In the genomic region with DNA sequence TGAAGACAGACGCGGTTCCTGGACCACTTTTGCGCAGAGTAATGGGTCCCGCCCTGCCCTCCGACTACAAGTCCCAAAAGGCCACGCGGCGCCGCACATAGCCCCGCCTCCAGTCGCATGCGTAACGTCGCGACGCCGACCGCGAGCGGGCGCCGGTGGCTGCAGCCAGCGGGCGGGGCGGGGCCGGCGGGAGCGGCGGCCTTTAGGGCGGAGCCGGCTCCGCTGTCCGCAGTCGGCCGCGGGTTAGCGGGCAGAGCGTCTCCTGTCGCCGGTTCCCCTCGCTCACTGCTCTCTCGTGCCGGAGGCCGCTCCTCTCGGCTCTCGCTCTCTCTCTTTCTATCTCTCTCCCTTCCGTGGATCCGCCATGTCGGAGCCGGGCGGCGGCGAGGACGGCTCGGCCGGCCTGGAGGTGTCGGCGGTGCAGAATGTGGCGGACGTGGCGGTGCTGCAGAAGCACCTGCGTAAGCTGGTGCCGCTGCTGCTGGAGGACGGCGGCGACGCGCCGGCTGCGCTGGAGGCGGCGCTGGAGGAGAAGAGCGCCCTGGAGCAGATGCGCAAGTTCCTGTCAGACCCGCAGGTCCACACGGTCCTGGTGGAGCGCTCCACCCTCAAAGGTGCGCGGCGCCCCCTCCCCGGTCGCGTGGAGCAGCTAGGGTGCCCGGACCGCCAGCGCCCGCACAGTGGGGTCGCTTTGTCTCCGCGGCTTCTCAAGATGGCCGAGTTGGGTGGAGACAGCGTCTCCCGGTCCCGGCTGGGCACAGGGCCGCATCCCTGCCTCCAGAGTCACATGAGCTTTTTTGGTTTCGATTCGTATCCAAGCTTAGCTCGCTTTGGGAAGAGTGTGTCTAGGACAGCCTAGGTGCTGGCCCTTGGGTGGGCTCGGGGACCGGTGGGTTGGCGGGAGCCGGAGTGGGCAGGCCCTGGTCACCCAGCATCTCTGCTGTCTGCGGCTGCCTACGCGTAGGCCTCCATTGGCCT, we compare ENCODE assay signal across 8 mouse cellular contexts. TPM values are rescaled to one million over a fixed set of nuclear protein-coding genes. Genes with fewer than 3 reads are reported as not detected.
DNase-seq lines count a peak whose midpoint lies in the region; ATAC-seq and TF ChIP-seq lines count a peak whose summit lies in the region.

A gene (plus strand): TSS at position 212 of the 978 bp plus-strand sequence.

- TF ChIP-seq CTCF in liver, adult 2 months (IDR thresholded peaks at IDR 0.05; ENCODE audit: low read depth, low read length) = no peak

- peak within 1 kb of the TSS; percentile 96 for H3K27ac ChIP-seq in heart, embryonic 11.5 days (ENCODE audit: low read depth, low read length)
- H3K27ac ChIP-seq in kidney, embryonic 16.5 days (ENCODE audit: low read length) = peak within 1 kb of the TSS; percentile 96
- H3K27ac ChIP-seq in liver, adult 2 months (replicated peaks; ENCODE audit: insufficient read depth, low read depth, low read length) = peak within 1 kb of the TSS; percentile 87

- peak; percentile 94 for ATAC-seq in erythroblast, adult 5-6 weeks (replicated peaks; ENCODE audit: low FRiP score, poor library complexity, severe bottlenecking)
- ATAC-seq in heart, embryonic 11.5 days (replicated peaks; ENCODE audit: insufficient number of reproducible peaks, low FRiP score, low TSS enrichment) = peak; percentile 93
- ATAC-seq in kidney, embryonic 16.5 days (ENCODE audit: low FRiP score, low TSS enrichment) = peak; percentile 94

- peaks cover 25% of the 10 kb centered on the region; the same call in 1 of the 2 replicates for H3K79me2 ChIP-seq in liver, adult 2 months (ENCODE audit: control insufficient read depth, insufficient read depth, low read length)
- peaks cover 52% of the 10 kb centered on the region for H3K79me2 ChIP-seq in myocyte (ENCODE audit: control insufficient read depth, insufficient read depth)

- DNase-seq in B cell, adult 2 months = peak; percentile 97
- peak; percentile 96 for DNase-seq in brain, adult 2 months (ENCODE audit: low read depth, low spot score)
- peak; percentile 61 for DNase-seq in liver, adult 2 months (ENCODE audit: extremely low read depth, low read depth, low spot score)
- DNase-seq in splenic B cell, adult 2 months (ENCODE audit: low read depth, low spot score) = peak; percentile 95

- H3K4me1 ChIP-seq in heart, embryonic 11.5 days (ENCODE audit: control insufficient read depth, insufficient read depth, low read length) = peaks cover 17% of the 10 kb centered on the region
- H3K4me1 ChIP-seq in kidney, embryonic 16.5 days (ENCODE audit: insufficient read depth, low read length) = peaks cover 21% of the 10 kb centered on the region
- peaks cover 18% of the 10 kb centered on the region for H3K4me1 ChIP-seq in liver, adult 2 months (ENCODE audit: control insufficient read depth, insufficient read depth, low read length)

- H3ac ChIP-seq in myocyte (ENCODE audit: control insufficient read depth, insufficient read length) = peak within 1 kb of the TSS; percentile 85

- no peaks in the 10 kb centered on the region for H3K36me3 ChIP-seq in heart, embryonic 11.5 days (ENCODE audit: control insufficient read depth, insufficient read depth, low read length)
- no peaks in the 10 kb centered on the region for H3K36me3 ChIP-seq in kidney, embryonic 16.5 days (ENCODE audit: insufficient read depth, low read length)
- H3K36me3 ChIP-seq in liver, adult 2 months (ENCODE audit: control insufficient read depth, insufficient read depth, low read length) = no peaks in the 10 kb centered on the region
- no peaks in the 10 kb centered on the region for H3K36me3 ChIP-seq in myocyte (ENCODE audit: control insufficient read depth, insufficient read depth)
- H3K36me3 ChIP-seq in splenic B cell, adult 2 months (ENCODE audit: control insufficient read depth, insufficient read depth, low read length, poor library complexity, severe bottlenecking) = no peaks in the 10 kb centered on the region

- H3K9me3 ChIP-seq in heart, embryonic 11.5 days (replicated peaks; ENCODE audit: control insufficient read depth, low read length) = no peaks in the 10 kb centered on the region
- no peaks in the 10 kb centered on the region for H3K9me3 ChIP-seq in kidney, embryonic 16.5 days (ENCODE audit: low read length)

- peaks cover 9% of the 10 kb centered on the region for H3K27me3 ChIP-seq in heart, embryonic 11.5 days (ENCODE audit: control insufficient read depth, insufficient read depth, low read length)
- no peaks in the 10 kb centered on the region for H3K27me3 ChIP-seq in kidney, embryonic 16.5 days (ENCODE audit: insufficient read depth, low read length)
- no peaks in the 10 kb centered on the region for H3K27me3 ChIP-seq in liver, adult 2 months (ENCODE audit: control insufficient read depth, insufficient read depth, low read length)
- H3K27me3 ChIP-seq in myocyte (ENCODE audit: control insufficient read depth, insufficient read depth, insufficient read length) = no peaks in the 10 kb centered on the region
- H3K27me3 ChIP-seq in splenic B cell, adult 2 months (ENCODE audit: control insufficient read depth, insufficient read depth, low read length, poor library complexity, severe bottlenecking) = no peaks in the 10 kb centered on the region

- peak; percentile 95 for TF ChIP-seq POLR2A in liver, adult 2 months (IDR thresholded peaks at IDR 0.05; ENCODE audit: extremely low read depth, insufficient read depth, low read length)
- TF ChIP-seq POLR2A in myocyte (IDR thresholded peaks at IDR 0.05; ENCODE audit: insufficient read length, low read depth) = peak; percentile 98

- peak within 1 kb of the TSS; percentile 98 for H3K9ac ChIP-seq in heart, embryonic 11.5 days (ENCODE audit: low read depth, low read length)
- peak within 1 kb of the TSS; percentile 96 for H3K9ac ChIP-seq in kidney, embryonic 16.5 days (replicated peaks; ENCODE audit: low read length)
- H3K9ac ChIP-seq in liver, adult 2 months (ENCODE audit: low read depth, low read length) = peak within 1 kb of the TSS; percentile 97

- H3K4me3 ChIP-seq in heart, embryonic 11.5 days (ENCODE audit: low read depth, low read length) = peak within 1 kb of the TSS; percentile 99
- H3K4me3 ChIP-seq in kidney, embryonic 16.5 days (ENCODE audit: low read length) = peak within 1 kb of the TSS; percentile 94
- peak within 1 kb of the TSS; percentile 97 for H3K4me3 ChIP-seq in liver, adult 2 months (ENCODE audit: insufficient read depth, low read depth, low read length)
- H3K4me3 ChIP-seq in myocyte = peak within 1 kb of the TSS; percentile 85

- under 1% methylated on average over 99 of the region's 105 CpGs for WGBS in heart, embryonic 11.5 days (ENCODE audit: insufficient replicate concordance)
- WGBS in kidney, embryonic 16.5 days = under 1% methylated on average over 104 of the region's 105 CpGs
- under 1% methylated on average over 105 of the region's 105 CpGs for WGBS in liver, adult 2 months

- H3K4me2 ChIP-seq in heart, embryonic 11.5 days = peak within 1 kb of the TSS; percentile 94
- peak within 1 kb of the TSS; percentile 61 for H3K4me2 ChIP-seq in kidney, embryonic 16.5 days (replicated peaks; ENCODE audit: low read depth, low read length)
- peak within 1 kb of the TSS; percentile 94 for H3K4me2 ChIP-seq in myocyte (ENCODE audit: low read depth)

TF ChIP-seq in myocyte, 11 proteins besides CTCF, POLR2A, EP300 and RAD21:
- TF ChIP-seq MYOG (IDR thresholded peaks at IDR 0.05; ENCODE audit: control insufficient read depth in 1 of 3, insufficient read depth in 1 of 3, insufficient read length in 2 of 3, low read depth in 2 of 3) (peak in 1 of 3 experiments; percentile 18), TCF12 (IDR thresholded peaks at IDR 0.05; ENCODE audit: insufficient read depth, poor library complexity, severe bottlenecking) (no peak), SRF (IDR thresholded peaks at IDR 0.05; ENCODE audit: control insufficient read depth, insufficient read length, low read depth) (no peak), POLR2AphosphoS2 (IDR thresholded peaks at IDR 0.05; ENCODE audit: insufficient read length, low read depth) (peak; percentile 97), USF1 (IDR thresholded peaks at IDR 0.05; ENCODE audit: low read depth) (peak; percentile 60), E2F4 (IDR thresholded peaks at IDR 0.05; ENCODE audit: insufficient read depth) (no peak), MYOD1 (IDR thresholded peaks at IDR 0.05; ENCODE audit: control insufficient read depth in 1 of 3, insufficient read length in 2 of 3, low read depth in 2 of 3) (peak in 1 of 3 experiments; percentile 29), REST (IDR thresholded peaks at IDR 0.05; ENCODE audit: insufficient read depth, insufficient read length) (no peak), MAX (IDR thresholded peaks at IDR 0.05; ENCODE audit: low read depth) (no peak), TCF3 (IDR thresholded peaks at IDR 0.05; ENCODE audit: insufficient read length, low read depth) (no peak), CEBPB (IDR thresholded peaks at IDR 0.05; ENCODE audit: insufficient read depth, poor library complexity, severe bottlenecking) (no peak)

RNA-seq across cellular contexts. Expression of the gene that starts here (rescaled TPM):
- 31.1 and 31.3 TPM in 2 replicates for total RNA-seq in erythroblast, adult 5-6 weeks (2015; ENCODE audit: low replicate concordance)
- 41.8 and 59.6 TPM in 2 replicates for total RNA-seq in erythroblast, adult 5-6 weeks (2017; ENCODE audit: low replicate concordance)
- polyA plus RNA-seq in heart, embryonic 11.5 days (2014; fragmentation: Nextera tagmentation; extraction: Ambion mirVana) = 45.1 and 51.0 TPM in 2 replicates
- 49.7 and 53.9 TPM in 2 replicates for polyA plus RNA-seq in kidney, embryonic 16.5 days (2015; fragmentation: Nextera tagmentation; extraction: Ambion mirVana)
- 56.5 and 98.5 TPM in 2 replicates for total RNA-seq in liver, adult 2 months (2014; rRNA removed)
- 66.0 and 85.8 TPM in 2 replicates for polyA plus RNA-seq in liver, adult 2 months (2012; rRNA removed)
- polyA plus RNA-seq in myocyte (2012; fragmentation: generic; extraction: Trizol) = 128 TPM

Comparison
In these comparisons a context has a peak if more than half of its experiments do, and no peak if none do; other contexts are left out.
1. Peak in every context shown above with its lines: DNase-seq, ATAC-seq, H3K4me3 ChIP-seq and H3K27ac ChIP-seq.